ENCODE assay signal across 10 mouse cellular contexts in genomic region chr15:7092321-7092720, GRCm38 (mm10). TPM values are rescaled to one million over a fixed set of nuclear protein-coding genes. Genes with fewer than 3 reads are reported as not detected.
DNase-seq lines count a peak whose midpoint lies in the region; ATAC-seq lines count a peak whose summit lies in the region.
"Had no signal": no experiment of that assay in that cellular context is flagged by ENCODE, and none has a peak within 500 bp of the region (broad histone marks: within the 10 kb centered on the region; RNA-seq: fewer than 3 reads in every experiment).

No protein-coding gene starts in this region.

- H3K36me3 ChIP-seq in embryonic facial prominence, embryonic 14.5 days (ENCODE audit: control insufficient read depth, insufficient read depth, low read length), result no peaks in the 10 kb centered on the region
- H3K36me3 ChIP-seq in embryonic facial prominence, embryonic 10.5 days (replicated peaks), result no peaks in the 10 kb centered on the region
- H3K36me3 ChIP-seq in megakaryocyte, embryonic 14.5 days (replicated peaks; ENCODE audit: low read length), result no peaks in the 10 kb centered on the region

- peak; percentile 31; the same call in 1 of the 2 replicates for ATAC-seq in embryonic facial prominence, embryonic 14.5 days (ENCODE audit: low read depth)
- ATAC-seq in activated CD4-positive, CD25-positive, alpha-beta regulatory T cell, adult 4 months, result no peak
- ATAC-seq: forebrain, embryonic 16.5 days had no signal

- no peak overlapping the region for H3K27ac ChIP-seq in embryonic facial prominence, embryonic 14.5 days (replicated peaks; ENCODE audit: low read depth, low read length)
- no peak overlapping the region for H3K27ac ChIP-seq in embryonic facial prominence, embryonic 10.5 days (replicated peaks)

- H3K9me3 ChIP-seq in embryonic facial prominence, embryonic 14.5 days (ENCODE audit: control insufficient read depth, low read length), result no peaks in the 10 kb centered on the region
- H3K9me3 ChIP-seq in embryonic facial prominence, embryonic 10.5 days, result no peaks in the 10 kb centered on the region
- H3K9me3 ChIP-seq in megakaryocyte, embryonic 14.5 days, result no peaks in the 10 kb centered on the region

- H3K4me1 ChIP-seq in embryonic facial prominence, embryonic 14.5 days (ENCODE audit: control insufficient read depth, insufficient read depth, low read length), result no peaks in the 10 kb centered on the region
- peaks cover 20% of the 10 kb centered on the region for H3K4me1 ChIP-seq in embryonic facial prominence, embryonic 10.5 days
- H3K4me1 ChIP-seq in megakaryocyte, embryonic 14.5 days, result peaks cover 65% of the 10 kb centered on the region

- no peak overlapping the region for H3K4me3 ChIP-seq in embryonic facial prominence, embryonic 14.5 days (ENCODE audit: low read depth, low read length)
- no peak overlapping the region for H3K4me3 ChIP-seq in embryonic facial prominence, embryonic 10.5 days
- peak overlapping the region; percentile 89 for H3K4me3 ChIP-seq in megakaryocyte, embryonic 14.5 days (replicated peaks)

- H3K4me2 ChIP-seq in embryonic facial prominence, embryonic 14.5 days (ENCODE audit: low read depth, low read length), result no peak overlapping the region

- H3K27me3 ChIP-seq in embryonic facial prominence, embryonic 14.5 days (replicated peaks; ENCODE audit: control insufficient read depth, insufficient read depth, low read length), result no peaks in the 10 kb centered on the region
- 0 out of 2 replicates have a peak, but pooled peaks cover 3% of the 10 kb centered on the region for H3K27me3 ChIP-seq in embryonic facial prominence, embryonic 10.5 days (replicated peaks; ENCODE audit: low read depth, poor library complexity, severe bottlenecking)
- no peaks in the 10 kb centered on the region for H3K27me3 ChIP-seq in megakaryocyte, embryonic 14.5 days (replicated peaks)

- H3K9ac ChIP-seq in embryonic facial prominence, embryonic 14.5 days (ENCODE audit: low read depth, low read length), result no peak overlapping the region

- WGBS in embryonic facial prominence, embryonic 14.5 days, result 36% methylated on average over 8 of the region's 8 CpGs
- WGBS in embryonic facial prominence, embryonic 10.5 days, result 54% methylated on average over 8 of the region's 8 CpGs

- peak; percentile 59 for DNase-seq in embryonic facial prominence, embryonic 14.5 days (ENCODE audit: low spot score)
- no peak for DNase-seq in embryonic facial prominence, embryonic 10.5 days (ENCODE audit: low spot score)
- peak; percentile 45 for DNase-seq in c-Kit-positive CD71-negative TER-119-negative erythroid progenitor cells, embryonic 14.5 days (ENCODE audit: low read depth)
- DNase-seq in kidney, adult 9 months, result peak; percentile 53
- no peak for DNase-seq in cerebellum, postnatal 10 days
- DNase-seq in cerebellum, adult 11-12 months, result no peak
- DNase-seq: left cerebral cortex, postnatal 4 days had no signal

RNA-seq across cellular contexts. Expression of gene Lifr, which starts 1.9 kb away (rescaled TPM):
- 39.2 and 40.4 TPM in 2 replicates for polyA plus RNA-seq in embryonic facial prominence, embryonic 14.5 days (2014; fragmentation: Nextera tagmentation; extraction: Ambion mirVana)
- polyA plus RNA-seq in embryonic facial prominence, embryonic 10.5 days (2016; fragmentation: Nextera tagmentation; extraction: Ambion mirVana), result 10.0 and 11.0 TPM in 2 replicates
- 18.9 TPM in 1 of 2 replicates, not detected in the other for polyA plus RNA-seq in megakaryocyte, embryonic 14.5 days (2012; ENCODE audit: insufficient read depth, low replicate concordance)
- under 1 TPM in 1 of 2 experiments, not detected in 1; 0.09 TPM for polyA plus RNA-seq in activated CD4-positive, CD25-positive, alpha-beta regulatory T cell, adult 4 months (2017; shearing (Covaris generic))

Comparison
In these comparisons a context has a peak if more than half of its experiments do, and no peak if none do; other contexts are left out.
1. DNase-seq: peak in embryonic facial prominence, embryonic 14.5 days (single experiment), c-Kit-positive CD71-negative TER-119-negative erythroid progenitor cells, embryonic 14.5 days (single experiment) and kidney, adult 9 months (single experiment); none in embryonic facial prominence, embryonic 10.5 days (single experiment), cerebellum, postnatal 10 days (0 of 2) and cerebellum, adult 11-12 months (single experiment).